Mouse (Mus musculus) spleen, postnatal 10 days (tissue): Measurements from ENCODE around the gene Cyp2e1.
A peak's percentile ranks its signal among the peaks of the same experiment; 100 is the strongest.

ENCODE experiments used
- DNase-seq, 2 experiments: peaks; one replicate each; pipeline ENCODE4 v3.0.0; 2021 to 2022; ENCODE audit warnings: low spot score in 2 of 2

Cyp2e1 gene

GRCm38 (mm10) chr7:140810496-140810895 lies 47.0 kb downstream of the Cyp2e1 start:
- DNase-seq: no peak

DNA sequence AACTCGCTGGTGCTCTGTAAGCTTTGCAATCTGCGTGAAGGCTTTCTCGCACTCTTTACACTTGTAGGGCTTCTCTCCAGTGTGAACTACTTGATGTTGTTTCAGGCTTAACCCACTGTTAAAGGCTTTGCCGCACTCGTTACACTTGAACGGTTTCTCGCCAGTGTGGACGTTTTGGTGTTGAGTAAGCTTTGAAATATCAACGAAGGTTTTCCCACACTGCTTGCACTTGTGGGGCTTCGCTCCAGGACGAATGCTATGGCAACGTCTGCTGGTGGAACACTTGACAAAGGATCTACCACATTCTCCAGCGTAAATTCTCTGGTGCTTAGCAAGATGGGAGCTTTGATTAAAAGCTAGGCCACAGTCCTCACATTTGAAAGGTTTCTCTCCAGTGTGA lies 48.2 kb downstream of the Cyp2e1 start:
- DNase-seq: no peak

- DNase-seq: no peak
Observed at GRCm38 (mm10) chr7:140812850-140813249, 49.3 kb downstream of the Cyp2e1 start.

- DNase-seq: no peak
Observed at GRCm38 (mm10) chr7:140820173-140820572, 56.6 kb downstream of the Cyp2e1 start.

GRCm38 (mm10) chr7:140821305-140821652 lies 57.7 kb downstream of the Cyp2e1 start:
- no peak for DNase-seq

DNA sequence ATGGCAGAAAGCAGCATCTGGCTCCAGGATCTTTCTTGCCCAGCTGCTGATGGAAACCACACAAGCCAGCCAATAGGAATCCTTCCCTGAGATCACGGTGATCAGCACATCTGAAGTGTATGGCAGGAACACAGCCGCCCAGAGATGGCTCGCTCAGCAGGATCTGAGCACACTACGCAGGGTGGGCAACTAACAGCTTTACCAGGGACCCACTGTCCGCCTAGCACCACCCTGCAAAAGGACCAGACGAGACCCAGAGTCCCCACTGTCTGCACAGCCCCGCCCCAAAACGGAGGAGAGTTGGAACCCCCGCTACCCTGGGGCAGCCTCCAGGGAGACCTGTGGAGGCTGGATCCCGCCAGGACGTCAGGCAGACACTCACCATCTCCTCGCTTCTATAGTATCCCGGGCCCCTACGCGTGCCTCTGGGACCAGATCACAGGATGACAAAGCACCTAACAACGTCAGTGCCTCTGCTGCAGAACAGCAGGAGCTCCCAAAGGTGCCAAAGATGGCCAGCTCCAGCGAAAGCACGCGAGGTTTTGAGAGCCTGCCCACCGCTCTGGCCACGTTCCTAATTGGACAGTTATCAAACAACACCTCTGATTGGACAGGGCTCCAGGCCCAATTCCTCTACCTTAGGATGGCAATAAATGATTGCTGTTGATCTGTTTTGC lies 58.3 kb downstream of the Cyp2e1 start, which contains the start of gene Zfp941:
Gene Zfp941 (minus strand): TSS at position 526 of the 677 bp plus-strand sequence.
- DNase-seq: peak in 1 of 2 experiments; percentile 27

DNA sequence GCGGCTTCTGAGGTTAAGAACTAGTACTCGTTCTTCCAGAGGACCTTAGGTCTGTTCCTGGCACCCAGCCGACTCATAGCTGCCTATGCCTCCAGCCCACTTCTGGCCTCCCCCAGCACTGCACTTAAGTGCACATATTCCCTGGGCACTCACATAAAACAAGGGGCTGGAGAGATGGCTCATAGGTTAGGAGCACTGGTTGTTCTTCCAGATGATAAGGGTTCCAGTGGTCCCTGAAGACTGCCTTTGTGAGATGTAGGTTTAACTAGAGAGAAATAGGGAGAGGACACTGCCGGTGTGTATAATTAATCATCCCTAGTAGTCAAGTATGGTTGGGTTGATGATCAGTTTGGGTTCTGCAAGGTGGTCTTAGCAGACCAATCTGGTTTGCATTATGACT lies 59.2 kb downstream of the Cyp2e1 start:
- DNase-seq: no peak
